Mouse (Mus musculus): ENCODE results near the gene Gm2a.
"Not testable (repeated sequence)": the region's sequence is repeated elsewhere in the genome, so short reads cannot be mapped to it uniquely, and the experiment has no call there.

The Gm2a gene

GRCm38 (mm10) chr11:55097463-55098188 is at the start of gene Gm2a:
Gm2a (plus strand) TSS chr11:55098115.
- DNase-seq (ENCODE audit: low read depth): peak; percentile 99

- no peak for DNase-seq (ENCODE audit: low read depth)
These were observed 46.9 kb upstream of the Gm2a start for GRCm38 (mm10) chr11:55050837-55051510.

- no peak for DNase-seq (ENCODE audit: low read depth)
These were observed 40.4 kb upstream of the Gm2a start for GRCm38 (mm10) chr11:55057511-55057910.

GRCm38 (mm10) chr11:55060802-55061201 is 37.1 kb upstream of the Gm2a start:
- no peak for DNase-seq (ENCODE audit: low read depth)

GRCm38 (mm10) chr11:55062856-55063255 is 35.1 kb upstream of the Gm2a start:
- DNase-seq (ENCODE audit: low read depth): no peak

GRCm38 (mm10) chr11:55066921-55067320 is 31.0 kb upstream of the Gm2a start:
- DNase-seq (ENCODE audit: low read depth): peak; percentile 58

- no peak for DNase-seq (ENCODE audit: low read depth)
These were observed 28.9 kb upstream of the Gm2a start for GRCm38 (mm10) chr11:55069023-55069422.

GRCm38 (mm10) chr11:55071344-55071743 is 26.6 kb upstream of the Gm2a start:
- DNase-seq (ENCODE audit: low read depth): no peak

- peak; percentile 66 for DNase-seq (ENCODE audit: low read depth)
These were observed 25.4 kb upstream of the Gm2a start for GRCm38 (mm10) chr11:55072467-55072866.

GRCm38 (mm10) chr11:55073191-55073590 is 24.7 kb upstream of the Gm2a start:
- no peak for DNase-seq (ENCODE audit: low read depth)

GRCm38 (mm10) chr11:55075602-55076001 is 22.3 kb upstream of the Gm2a start:
- no peak for DNase-seq (ENCODE audit: low read depth)

GRCm38 (mm10) chr11:55076234-55076633 is 21.7 kb upstream of the Gm2a start:
- no peak for DNase-seq (ENCODE audit: low read depth)

GRCm38 (mm10) chr11:55077331-55078231 is 20.3 kb upstream of the Gm2a start, which contains the start of gene Ccdc69:
Ccdc69 (minus strand) TSS chr11:55078131.
- DNase-seq (ENCODE audit: low read depth): peak; percentile 83

- DNase-seq (ENCODE audit: low read depth): no peak
These were observed 19.4 kb upstream of the Gm2a start for GRCm38 (mm10) chr11:55078502-55078901.

- no peak for DNase-seq (ENCODE audit: low read depth)
These were observed 18.7 kb upstream of the Gm2a start for GRCm38 (mm10) chr11:55079180-55079579.

- no peak for DNase-seq (ENCODE audit: low read depth)
These were observed 16.7 kb upstream of the Gm2a start for GRCm38 (mm10) chr11:55081206-55081605.

- DNase-seq (ENCODE audit: low read depth): no peak
These were observed 13.3 kb upstream of the Gm2a start for GRCm38 (mm10) chr11:55084629-55085028.

GRCm38 (mm10) chr11:55085396-55085795 is 12.5 kb upstream of the Gm2a start:
- no peak for DNase-seq (ENCODE audit: low read depth)

- peak; percentile 87 for DNase-seq (ENCODE audit: low read depth)
These were observed 10.9 kb upstream of the Gm2a start for GRCm38 (mm10) chr11:55087006-55087405.

- no peak for DNase-seq (ENCODE audit: low read depth)
These were observed 8.0 kb upstream of the Gm2a start for GRCm38 (mm10) chr11:55089892-55090291.

- DNase-seq (ENCODE audit: low read depth): no peak
These were observed 4.8 kb upstream of the Gm2a start for GRCm38 (mm10) chr11:55093096-55093495.

GRCm38 (mm10) chr11:55096296-55096695 is 1.6 kb upstream of the Gm2a start:
- not testable (repeated sequence) for DNase-seq (ENCODE audit: low read depth)

Measured in naive thymus-derived CD4-positive, alpha-beta T cell, adult 2 months (primary cell).